Mouse (Mus musculus) brain, embryonic 14.5 days (tissue): Measurements from ENCODE around the gene Srf.

Source experiments
- CTCF ChIP-seq: fragments of 200-500 bp; IDR thresholded peaks from 2 replicates; pipeline ENCODE4 v1.5.1; 2012; ENCODE audit warnings: inconsistent platforms, mild to moderate bottlenecking, moderate library complexity, borderline replicate concordance; ENCODE audit not compliant: insufficient read depth, insufficient read length; ENCODE audit errors: extremely low read depth
- POLR2A ChIP-seq: fragments of 200-500 bp; IDR thresholded peaks from 2 replicates; pipeline ENCODE4 v1.6.1; 2012; ENCODE audit warnings: mild to moderate bottlenecking, inconsistent platforms, borderline replicate concordance; ENCODE audit not compliant: poor library complexity, insufficient read depth, insufficient read length, severe bottlenecking; ENCODE audit errors: extremely low read depth

DNA sequence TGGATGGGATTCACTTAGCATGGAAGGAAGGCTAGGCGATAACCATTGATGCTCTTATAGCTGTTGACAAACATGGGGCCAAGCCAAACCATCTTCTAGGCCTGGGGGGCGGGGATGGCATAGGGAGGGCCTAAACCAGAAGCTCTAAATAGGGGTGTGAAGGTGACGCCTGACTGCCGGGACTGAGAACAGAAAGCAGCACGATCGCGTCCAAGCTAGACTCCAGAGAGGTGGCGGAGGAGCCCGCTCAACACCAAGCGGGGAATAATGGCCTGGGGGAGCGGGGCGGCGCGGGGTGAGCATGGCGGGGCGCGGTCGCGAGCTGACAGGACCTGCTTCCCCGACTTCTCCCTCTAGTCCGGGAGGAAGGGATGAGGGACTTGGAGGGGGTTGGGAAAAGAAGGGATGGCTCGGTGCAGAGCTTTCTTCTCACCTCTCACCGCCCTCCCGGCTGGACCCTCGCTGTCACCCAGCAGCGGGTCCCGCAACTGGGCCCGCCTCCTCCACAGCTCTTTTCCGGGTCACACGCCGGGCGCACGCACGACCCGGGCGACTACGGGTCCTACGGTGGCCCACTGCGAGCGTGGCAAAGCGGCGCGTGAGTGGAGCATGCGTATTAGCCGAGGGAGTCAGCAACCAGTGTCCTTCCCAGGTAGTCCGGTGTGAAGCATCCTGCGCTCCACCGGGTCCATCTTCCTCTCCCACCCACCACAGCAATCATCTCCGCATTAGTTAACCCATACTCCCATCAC, 10.0 kb downstream of the Srf start, which contains the start of gene Cul9:
- TF ChIP-seq CTCF = no peak
- peak; percentile 43; the same call in 1 of the 2 replicates for TF ChIP-seq POLR2A
